Mouse (Mus musculus) megakaryocyte progenitor cell, adult 5-6 weeks (primary cell): ENCODE data around the gene Dennd6a. TPM values are rescaled to one million over a fixed set of nuclear protein-coding genes. Genes with fewer than 3 reads are reported as not detected.

Source experiments
- total RNA-seq, 2 experiments: library from RNA; stranded (forward) in 1 of 2; stranded (reverse) in 1 of 2; fragments of 157-497, 149-512 nt in 1 of 2; fragments of 200-1000 nt in 1 of 2; gene quantifications; 2 replicates each; pipeline versions ENCODE4 v1.2.3 to v1.2.4; 2015 to 2017

Dennd6a gene
- total RNA-seq, 2 experiments from 2014 or later = 22.0 to 29.1 TPM

Other genes starting within 250 kb of the Dennd6a start
- gene Slmap, start 38.9 kb upstream of the Dennd6a start, total RNA-seq (2015) = 82.4 and 91.7 TPM in 2 replicates
- 56.8 and 78.7 TPM in 2 replicates for gene Slmap, start 38.9 kb upstream of the Dennd6a start, total RNA-seq (2017)
- gene Arf4, start 64.2 kb downstream of the Dennd6a start, total RNA-seq (2015) = 361 and 398 TPM in 2 replicates
- 88.2 and 105 TPM in 2 replicates for gene Arf4, start 64.2 kb downstream of the Dennd6a start, total RNA-seq (2017)
- gene Pde12, start 96.0 kb downstream of the Dennd6a start, total RNA-seq (2015) = 15.4 and 15.8 TPM in 2 replicates
- 12.3 and 13.6 TPM in 2 replicates for gene Pde12, start 96.0 kb downstream of the Dennd6a start, total RNA-seq (2017)
- gene Dnah12, start 119.4 kb downstream of the Dennd6a start, total RNA-seq (2015) = 0.49 and 0.64 TPM in 2 replicates
- 0.21 and 0.47 TPM in 2 replicates for gene Dnah12, start 119.4 kb downstream of the Dennd6a start, total RNA-seq (2017)